Mouse (Mus musculus) cortical plate, adult 2 months (tissue): ENCODE measurements around the gene H2-Aa.
"Not testable (repeated sequence)": the region's sequence is repeated elsewhere in the genome, so short reads cannot be mapped to it uniquely, and the experiment has no call there.

Source experiments
- CTCF ChIP-seq: fragments of 200-500 bp; IDR thresholded peaks from 2 replicates; pipeline ENCODE4 v1.5.1; 2011; ENCODE audit warnings: mild to moderate bottlenecking, control low read depth, low read length; ENCODE audit not compliant: insufficient read depth; ENCODE audit errors: extremely low read depth
- POLR2A ChIP-seq: fragments of 200-500 bp; IDR thresholded peaks from 2 replicates; pipeline ENCODE4 v1.6.1; 2011; ENCODE audit warnings: mild to moderate bottlenecking, low read length, control low read depth; ENCODE audit not compliant: insufficient read depth; ENCODE audit errors: extremely low read depth

DNA sequence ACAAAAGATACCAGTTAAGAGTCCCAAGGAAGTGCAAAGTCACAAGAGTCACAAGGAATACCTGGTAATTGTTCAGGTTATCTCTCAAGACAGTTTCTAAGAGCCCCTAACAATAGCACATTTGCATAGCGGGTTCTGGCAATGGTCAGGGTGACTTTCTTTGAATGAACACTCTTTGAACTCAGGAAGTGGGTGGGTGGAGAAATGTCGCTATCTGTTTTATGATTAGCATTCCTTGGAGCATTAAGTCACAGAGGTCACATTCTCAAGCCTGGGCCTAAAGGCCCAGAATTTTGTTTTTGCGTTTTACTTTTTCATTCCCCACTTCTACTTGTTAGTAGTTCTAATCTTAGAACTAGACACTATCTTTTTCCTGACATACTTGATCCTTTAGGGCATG, 22.9 kb upstream of the H2-Aa start:
- TF ChIP-seq POLR2A, CTCF: not testable (repeated sequence)
